Mouse (Mus musculus) CH12.LX (cell line): ENCODE results near the gene Gas1. TPM values are rescaled to one million over a fixed set of nuclear protein-coding genes. Genes with fewer than 3 reads are reported as not detected.

Experiments
- DNase-seq: peaks from one replicate; pipeline ENCODE4 v3.0.0-alpha.2; 2013; ENCODE audit errors: extremely low read depth
- H3K27ac ChIP-seq: 2 replicates; pipeline ENCODE4 v1.5.1; 2012; ENCODE audit warnings: low read depth, mild to moderate bottlenecking, control low read depth, moderate library complexity; ENCODE audit not compliant: insufficient read depth
- H3K27me3 ChIP-seq: replicated peaks from 2 replicates; pipeline ENCODE3; 2012; ENCODE audit warnings: inconsistent platforms
- H3K36me3 ChIP-seq, 2 experiments: replicated peaks in 1 of 2; 2 replicates each; pipeline versions ENCODE3 to v1.6.1; 2012; ENCODE audit warnings: inconsistent platforms in 1 of 2, low read length in 1 of 2, mild to moderate bottlenecking in 1 of 2, mixed read lengths in 1 of 2, moderate library complexity in 1 of 2; ENCODE audit not compliant: control insufficient read depth in 1 of 2, insufficient read depth in 1 of 2
- H3K4me1 ChIP-seq, 2 experiments: 2 replicates each; pipeline ENCODE4 v1.6.1; 2012; ENCODE audit warnings: inconsistent platforms in 1 of 2, moderate library complexity in 1 of 2; ENCODE audit not compliant: insufficient read depth in 2 of 2, control insufficient read depth in 1 of 2
- H3K4me2 ChIP-seq: 2 replicates; pipeline ENCODE4 v1.6.1; 2012; ENCODE audit warnings: low read depth, mild to moderate bottlenecking, control low read depth; ENCODE audit not compliant: poor library complexity, insufficient read depth, severe bottlenecking
- H3K4me3 ChIP-seq, 3 experiments: fragments of 150-350 bp in 1 of 3; sonication (generic) in 1 of 3; replicated peaks in 1 of 3; 2 replicates each; pipeline versions ENCODE3 to v1.5.1; 2011 to 2012; ENCODE audit warnings: low read depth in 2 of 3, low read length in 2 of 3, mild to moderate bottlenecking in 2 of 3, moderate library complexity in 2 of 3, control low read depth in 1 of 3, improper control_type of control experiment in 1 of 3, inconsistent platforms in 1 of 3, mixed read lengths in 1 of 3; ENCODE audit not compliant: poor library complexity in 1 of 3
- H3K79me2 ChIP-seq: replicated peaks from 2 replicates; pipeline ENCODE4 v1.6.1; 2012; ENCODE audit warnings: mild to moderate bottlenecking, moderate library complexity; ENCODE audit not compliant: control insufficient read depth, poor library complexity, insufficient read depth, severe bottlenecking; ENCODE audit errors: extremely low read depth
- H3K9ac ChIP-seq: 2 replicates; pipeline ENCODE4 v1.6.1; 2012; ENCODE audit warnings: low read depth, mild to moderate bottlenecking, control low read depth, moderate library complexity; ENCODE audit not compliant: insufficient read depth
- H3K9me3 ChIP-seq: replicated peaks from 2 replicates; pipeline ENCODE3; 2012; ENCODE audit warnings: low read length, inconsistent platforms, mixed read lengths
- BHLHE40 ChIP-seq: IDR thresholded peaks from 2 replicates; pipeline ENCODE4 v1.6.1; 2011; ENCODE audit warnings: mild to moderate bottlenecking, low read depth, low read length, improper control_type of control experiment
- CTCF ChIP-seq, 2 experiments: IDR thresholded peaks in 1 of 2; conservative IDR thresholded peaks in 1 of 2; 2 replicates each; pipeline ENCODE4 v1.5.1; 2011 to 2012; ENCODE audit warnings: low read depth in 2 of 2, low read length in 2 of 2, improper control_type of control experiment in 1 of 2, inconsistent platforms in 1 of 2, mild to moderate bottlenecking in 1 of 2, moderate library complexity in 1 of 2
- ELF1 ChIP-seq: IDR thresholded peaks from 2 replicates; pipeline ENCODE4 v1.6.1; 2014; ENCODE audit warnings: low read depth, mild to moderate bottlenecking, inconsistent platforms, low read length, improper control_type of control experiment
- EP300 ChIP-seq: IDR thresholded peaks from 2 replicates; pipeline ENCODE4 v1.6.1; 2011; ENCODE audit warnings: low read length, improper control_type of control experiment
- IRF4 ChIP-seq: IDR thresholded peaks from 2 replicates; pipeline ENCODE4 v1.6.1; 2014; ENCODE audit warnings: low read depth, mild to moderate bottlenecking, inconsistent platforms, low read length, improper control_type of control experiment
- JUN ChIP-seq: IDR thresholded peaks from 2 replicates; pipeline ENCODE4 v1.6.1; 2011; ENCODE audit warnings: low read depth, mild to moderate bottlenecking, low read length, improper control_type of control experiment, moderate library complexity; ENCODE audit not compliant: insufficient read depth
- JUND ChIP-seq: conservative IDR thresholded peaks from 2 replicates; pipeline ENCODE4 v1.6.1; 2011; ENCODE audit warnings: low read depth, low read length, improper control_type of control experiment
- MAFK ChIP-seq: IDR thresholded peaks from 2 replicates; pipeline ENCODE4 v1.6.1; 2011; ENCODE audit warnings: low read length, improper control_type of control experiment; ENCODE audit not compliant: insufficient replicate concordance
- MEF2A ChIP-seq: IDR thresholded peaks from 2 replicates; pipeline ENCODE4 v1.6.1; 2014; ENCODE audit warnings: low read depth, mild to moderate bottlenecking, inconsistent platforms, low read length, improper control_type of control experiment, borderline replicate concordance
- MXI1 ChIP-seq: IDR thresholded peaks from 2 replicates; pipeline ENCODE4 v1.6.1; 2011; ENCODE audit warnings: mild to moderate bottlenecking, low read depth, low read length, improper control_type of control experiment
- NELFE ChIP-seq: IDR thresholded peaks from 2 replicates; pipeline ENCODE4 v1.6.1; 2011; ENCODE audit warnings: low read depth, low read length, improper control_type of control experiment
- NRF1 ChIP-seq: IDR thresholded peaks from 2 replicates; pipeline ENCODE4 v1.6.1; 2014; ENCODE audit warnings: low read depth, mild to moderate bottlenecking, inconsistent platforms, low read length, improper control_type of control experiment, moderate library complexity
- PAX5 ChIP-seq: IDR thresholded peaks from 2 replicates; pipeline ENCODE4 v1.6.1; 2012; ENCODE audit warnings: low read length, inconsistent platforms, mixed read lengths
- POLR2A ChIP-seq: IDR thresholded peaks from 2 replicates; pipeline ENCODE4 v1.6.1; 2011; ENCODE audit warnings: low read depth, mild to moderate bottlenecking, improper control_type of control experiment, low read length
- POLR2AphosphoS2 ChIP-seq: IDR thresholded peaks from 2 replicates; pipeline ENCODE4 v1.6.1; 2011; ENCODE audit warnings: low read depth, low read length, improper control_type of control experiment
- RAD21 ChIP-seq: IDR thresholded peaks from 2 replicates; pipeline ENCODE4 v1.6.1; 2011; ENCODE audit warnings: low read depth, mild to moderate bottlenecking, low read length, improper control_type of control experiment, moderate library complexity
- RCOR1 ChIP-seq: conservative IDR thresholded peaks from 2 replicates; pipeline ENCODE4 v1.6.1; 2012; ENCODE audit warnings: low read depth, mild to moderate bottlenecking, inconsistent platforms, low read length, improper control_type of control experiment
- SMC3 ChIP-seq: IDR thresholded peaks from 2 replicates; pipeline ENCODE4 v1.6.1; 2011; ENCODE audit warnings: low read depth, low read length, improper control_type of control experiment
- TCF12 ChIP-seq: IDR thresholded peaks from 2 replicates; pipeline ENCODE4 v1.6.1; 2014; ENCODE audit warnings: low read depth, mild to moderate bottlenecking, inconsistent platforms, low read length, improper control_type of control experiment
- USF1 ChIP-seq: IDR thresholded peaks from 2 replicates; pipeline ENCODE4 v1.6.1; 2014; ENCODE audit warnings: low read depth, mild to moderate bottlenecking, inconsistent platforms, low read length, improper control_type of control experiment
- USF2 ChIP-seq: conservative IDR thresholded peaks from 2 replicates; pipeline ENCODE4 v1.6.1; 2011; ENCODE audit warnings: low read depth, low read length, improper control_type of control experiment
- ZC3H11A ChIP-seq: IDR thresholded peaks from 2 replicates; pipeline ENCODE4 v1.6.1; 2012; ENCODE audit warnings: low read depth, mild to moderate bottlenecking, inconsistent platforms, low read length, improper control_type of control experiment
- ZKSCAN1 ChIP-seq: IDR thresholded peaks from 2 replicates; pipeline ENCODE4 v1.6.1; 2012; ENCODE audit warnings: low read depth, inconsistent platforms, low read length, improper control_type of control experiment, borderline replicate concordance
- ZMIZ1 ChIP-seq: IDR thresholded peaks from 2 replicates; pipeline ENCODE4 v1.6.1; 2012; ENCODE audit warnings: low read depth, mild to moderate bottlenecking, inconsistent platforms, low read length, improper control_type of control experiment
- dilution Hi-C: fragments of 300-500 bp; cut with MboI; formaldehyde crosslinking; loops from 2 replicates; pipeline ENCODE4 v1.14.3; 2020; ENCODE audit warnings: low sequenced_read_pairs; ENCODE audit not compliant: extremely low pct_unique_long_range_greater_than_20kb, extremely low pct_ligation_motif_present
- in situ Hi-C: fragments of 300-500 bp; cut with MboI; formaldehyde crosslinking; loops from 3 replicates; pipeline ENCODE4 v1.14.3; 2019; ENCODE audit warnings: low sequenced_read_pairs, low pct_ligation_motif_present, low pct_unique_long_range_greater_than_20kb, mixed read lengths
- polyA plus RNA-seq: library from polyadenylated mRNA; unstranded; fragments of >175 nt; gene quantifications from 2 replicates; pipeline ENCODE4 v1.2.1, GENCODE M21; 2012; ENCODE audit warnings: low read depth; ENCODE audit not compliant: insufficient read length
- total RNA-seq, 2 experiments: library from RNA; depleted of rRNA; stranded (reverse); fragments of 300-350 nt in 1 of 2; fragments of >200 nt in 1 of 2; gene quantifications; 2 replicates each; pipeline ENCODE4 v1.2.3; 2012 to 2014

Gene Gas1
- total and polyA plus RNA-seq, 3 experiments, result not detected

- dilution Hi-C loops (no loop called here), in situ Hi-C loops (no loop called here)
- Histone ChIP-seq H3K27me3 (no peaks in the 10 kb centered on the region), H3K4me2 (no peak overlapping the region), H3K9ac (no peak overlapping the region), H3K36me3 (no peaks in the 10 kb centered on the region), H3K9me3 (peaks cover 78% of the 10 kb centered on the region), H3K4me3 (no peak overlapping the region), H3K79me2 (no peaks in the 10 kb centered on the region), H3K27ac (no peak overlapping the region), H3K4me1 (no peaks in the 10 kb centered on the region)
- DNase-seq, result no peak
- TF ChIP-seq NELFE (no peak), JUND (no peak), ZC3H11A (no peak), IRF4 (no peak), BHLHE40 (no peak), ZMIZ1 (no peak), POLR2AphosphoS2 (no peak), CTCF (conservative IDR thresholded peaks at IDR 0.05 in 1 of 2, IDR thresholded peaks at IDR 0.05 in 1 of 2; ENCODE audit: low read depth in 2 of 2, low read length in 2 of 2) (no peak), POLR2A (no peak), NRF1 (no peak), ZKSCAN1 (no peak), JUN (no peak), USF2 (no peak), MXI1 (no peak)
Measured at GRCm38 (mm10) chr13:60225736-60226135, 48.6 kb upstream of the Gas1 start.

GRCm38 (mm10) chr13:60225276-60225675, 48.1 kb upstream of the Gas1 start:
- H3K36me3 ChIP-seq, result no peaks in the 10 kb centered on the region

More at GRCm38 (mm10) chr13:60225276-60225675, 48.1 kb upstream of the Gas1 start:
- H3K27ac ChIP-seq, result no peak overlapping the region
- TF ChIP-seq ZMIZ1, result no peak
- no peak for TF ChIP-seq RAD21
- no peak for TF ChIP-seq USF1
- no peak for TF ChIP-seq CTCF (conservative IDR thresholded peaks at IDR 0.05 in 1 of 2, IDR thresholded peaks at IDR 0.05 in 1 of 2; ENCODE audit: low read depth in 2 of 2, low read length in 2 of 2)
- TF ChIP-seq EP300, result no peak
- no peak for TF ChIP-seq MEF2A
- TF ChIP-seq ZC3H11A, result no peak
- TF ChIP-seq SMC3, result no peak
- no peak for TF ChIP-seq IRF4
- no peak for TF ChIP-seq RCOR1
- TF ChIP-seq ELF1, result no peak
- no peak for TF ChIP-seq BHLHE40
- no peak for TF ChIP-seq MAFK
- no peak for TF ChIP-seq PAX5
- TF ChIP-seq TCF12, result no peak
- TF ChIP-seq, all 38 proteins: peak for 0
- dilution Hi-C loops, result no loop called here
- Histone ChIP-seq H3K27me3 (no peaks in the 10 kb centered on the region), H3K4me3 (no peak overlapping the region), H3K4me1 (no peaks in the 10 kb centered on the region), H3K9ac (no peak overlapping the region), H3K4me2 (no peak overlapping the region), H3K9me3 (peaks cover 75% of the 10 kb centered on the region), H3K79me2 (no peaks in the 10 kb centered on the region)
- no peak for DNase-seq
- in situ Hi-C loops, result no loop called here
